Mouse (Mus musculus) retina, postnatal 1 day (tissue): ENCODE results near the gene Ptpro.

Experiments
- DNase-seq: peaks from one replicate; pipeline ENCODE4 v3.0.0-alpha.2; 2012

Gene Ptpro

GRCm38 (mm10) chr6:137503462-137503861, 251.3 kb downstream of the Ptpro start:
- DNase-seq: no peak

DNA sequence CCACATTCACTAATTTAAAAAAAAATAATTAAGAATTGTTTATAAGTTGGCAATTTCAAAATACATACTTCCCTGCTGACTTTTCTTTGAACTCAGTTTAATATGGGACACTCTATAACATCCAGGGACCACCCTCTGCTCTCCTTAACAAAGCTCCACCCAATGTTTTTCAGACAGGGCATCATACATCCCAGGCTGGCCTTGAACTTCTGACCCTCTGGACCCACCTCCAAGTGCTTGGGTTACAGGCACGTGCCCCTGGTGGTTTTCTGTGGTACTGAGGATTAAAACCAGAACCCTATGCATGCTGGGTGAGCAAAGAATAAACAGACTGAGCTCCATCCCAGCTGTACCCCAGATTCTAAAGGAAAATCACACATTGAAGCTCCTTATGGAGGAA, 251.9 kb downstream of the Ptpro start:
- DNase-seq: no peak

GRCm38 (mm10) chr6:137505555-137506227, 253.6 kb downstream of the Ptpro start:
- no peak for DNase-seq

DNA sequence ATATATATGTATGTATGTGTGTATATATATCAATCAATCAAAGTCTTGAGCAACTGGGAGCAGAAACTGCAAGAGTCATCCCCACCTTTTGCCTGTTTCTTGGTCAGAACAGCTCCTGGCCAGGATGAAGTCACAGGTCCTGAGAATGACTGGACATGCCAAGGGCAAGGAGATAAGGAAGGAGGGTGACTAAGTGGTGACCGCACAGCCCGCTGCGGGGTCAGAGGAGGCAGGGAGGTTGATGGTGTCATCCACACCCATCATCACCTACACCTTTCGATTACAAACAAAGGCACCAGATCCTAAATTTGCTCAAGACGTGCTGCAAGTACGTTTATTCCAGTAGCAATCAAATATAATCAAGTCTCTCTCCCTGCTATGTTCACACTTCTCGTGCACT, 254.4 kb downstream of the Ptpro start:
- DNase-seq: no peak

DNA sequence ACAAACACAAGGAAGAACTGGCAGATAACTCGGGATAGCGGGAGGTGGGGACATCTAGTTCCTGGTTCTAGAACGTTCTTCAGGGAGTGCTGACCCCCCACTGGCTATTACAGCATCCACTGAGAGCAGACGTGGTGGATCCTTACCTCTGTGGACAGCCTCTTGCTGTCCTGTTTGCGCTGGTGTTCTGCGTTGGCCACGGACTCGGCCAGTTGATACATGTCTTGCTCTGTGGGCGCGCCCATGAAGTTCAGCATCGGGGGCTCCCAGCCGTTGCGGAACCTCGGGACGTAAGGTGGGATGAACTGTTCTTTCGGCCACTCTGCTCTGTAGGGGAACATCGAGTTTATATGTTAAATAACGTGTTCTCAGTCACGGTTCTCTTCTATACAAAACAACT, 256.8 kb downstream of the Ptpro start:
- no peak for DNase-seq

DNA sequence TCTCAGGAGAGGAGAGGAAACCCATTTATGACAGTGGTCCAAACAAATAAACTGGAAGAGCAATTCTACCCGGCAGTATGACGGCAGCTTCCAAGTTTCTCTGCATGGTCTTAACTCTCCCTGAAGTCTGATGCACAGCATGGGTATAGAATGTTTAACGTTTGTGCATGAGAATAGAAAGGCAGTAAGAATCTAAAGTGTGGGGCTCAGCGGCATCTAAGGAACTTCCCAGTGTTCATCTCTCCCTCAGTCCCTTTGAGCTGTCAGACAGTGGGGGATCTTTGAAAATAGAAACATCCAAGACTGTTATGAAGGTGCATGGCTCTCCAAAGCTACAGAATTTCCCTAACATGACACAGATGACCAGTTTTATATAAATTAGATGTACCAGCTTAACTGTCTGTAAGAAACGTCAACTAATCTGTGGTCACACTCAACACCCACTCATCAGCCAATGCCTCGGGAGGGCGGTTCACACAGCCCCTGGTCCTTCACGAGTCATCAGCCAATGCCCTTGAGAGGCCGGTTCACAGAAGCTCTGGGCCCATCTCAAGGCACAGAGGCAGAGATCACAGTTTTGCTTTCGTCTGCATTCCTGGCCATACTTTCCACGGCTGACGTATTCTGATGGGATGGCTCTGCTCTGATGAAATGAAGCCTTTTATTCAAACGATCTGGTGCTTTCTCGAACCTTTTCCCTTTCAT, 257.4 kb downstream of the Ptpro start:
- no peak for DNase-seq

DNA sequence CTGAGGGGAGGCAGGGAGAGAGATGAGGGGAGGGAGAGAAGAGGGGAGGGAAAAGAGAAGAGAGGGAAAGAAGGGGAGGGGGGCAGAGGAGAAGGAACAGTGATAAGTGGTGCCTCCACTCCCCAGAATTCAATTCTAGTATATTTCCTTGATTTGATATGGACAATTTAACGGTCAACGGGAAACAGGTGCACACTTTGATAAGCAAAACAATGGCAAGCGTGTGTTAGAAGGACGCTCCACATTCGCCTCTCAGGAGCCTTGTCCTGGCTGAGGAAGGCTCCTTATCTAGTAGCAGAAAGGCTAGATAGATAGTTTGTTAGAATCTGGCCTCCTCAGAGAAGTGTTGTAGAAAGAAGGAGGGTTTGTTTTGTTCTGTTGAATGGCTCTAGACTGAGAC, 260.6 kb downstream of the Ptpro start:
- DNase-seq: no peak
